Mouse (Mus musculus): ENCODE measurements at regions not wholly inside any gene's neighbourhood (a gene's known extent, or its start where the extent isn't known, plus 50 kb on each side); places are given as distances from the start of the nearest gene placed in this dataset.

- TF ChIP-seq CTCF (IDR thresholded peaks at IDR 0.05 in 2 of 3, conservative IDR thresholded peaks at IDR 0.05 in 1 of 3; ENCODE audit: control insufficient read depth in 1 of 3, insufficient read depth in 1 of 3, low read depth in 2 of 3, low read length in 3 of 3, poor library complexity in 1 of 3, severe bottlenecking in 1 of 3) (no peak), POLR2A (IDR thresholded peaks at IDR 0.05; ENCODE audit: control insufficient read depth in 1 of 2, insufficient read depth in 1 of 2, low read depth in 1 of 2, low read length in 2 of 2, poor library complexity in 1 of 2) (no peak), MAZ (IDR thresholded peaks at IDR 0.05; ENCODE audit: low read depth, low read length) (no peak), E2F4 (IDR thresholded peaks at IDR 0.05; ENCODE audit: borderline replicate concordance, low read depth, low read length) (no peak), HCFC1 (IDR thresholded peaks at IDR 0.05; ENCODE audit: low read depth, low read length) (no peak), BHLHE40 (IDR thresholded peaks at IDR 0.05; ENCODE audit: borderline replicate concordance, low read depth, low read length) (no peak), ZNF384 (IDR thresholded peaks at IDR 0.05; ENCODE audit: low read depth, low read length) (no peak), SMC3 (IDR thresholded peaks at IDR 0.05; ENCODE audit: low read depth, low read length) (no peak), MAFK (IDR thresholded peaks at IDR 0.05; ENCODE audit: borderline replicate concordance, low read depth, low read length) (no peak), TCF12 (IDR thresholded peaks at IDR 0.05; ENCODE audit: low read depth, low read length) (no peak), JUND (IDR thresholded peaks at IDR 0.05; ENCODE audit: low read depth, low read length) (no peak)
These were observed 493.0 kb upstream of the Gm10131 start for GRCm38 (mm10) chr8:34604581-34604980.

Measured in MEL (cell line).